Mouse (Mus musculus): ENCODE data around the gene Rab11fip5.

Gene Rab11fip5

DNA sequence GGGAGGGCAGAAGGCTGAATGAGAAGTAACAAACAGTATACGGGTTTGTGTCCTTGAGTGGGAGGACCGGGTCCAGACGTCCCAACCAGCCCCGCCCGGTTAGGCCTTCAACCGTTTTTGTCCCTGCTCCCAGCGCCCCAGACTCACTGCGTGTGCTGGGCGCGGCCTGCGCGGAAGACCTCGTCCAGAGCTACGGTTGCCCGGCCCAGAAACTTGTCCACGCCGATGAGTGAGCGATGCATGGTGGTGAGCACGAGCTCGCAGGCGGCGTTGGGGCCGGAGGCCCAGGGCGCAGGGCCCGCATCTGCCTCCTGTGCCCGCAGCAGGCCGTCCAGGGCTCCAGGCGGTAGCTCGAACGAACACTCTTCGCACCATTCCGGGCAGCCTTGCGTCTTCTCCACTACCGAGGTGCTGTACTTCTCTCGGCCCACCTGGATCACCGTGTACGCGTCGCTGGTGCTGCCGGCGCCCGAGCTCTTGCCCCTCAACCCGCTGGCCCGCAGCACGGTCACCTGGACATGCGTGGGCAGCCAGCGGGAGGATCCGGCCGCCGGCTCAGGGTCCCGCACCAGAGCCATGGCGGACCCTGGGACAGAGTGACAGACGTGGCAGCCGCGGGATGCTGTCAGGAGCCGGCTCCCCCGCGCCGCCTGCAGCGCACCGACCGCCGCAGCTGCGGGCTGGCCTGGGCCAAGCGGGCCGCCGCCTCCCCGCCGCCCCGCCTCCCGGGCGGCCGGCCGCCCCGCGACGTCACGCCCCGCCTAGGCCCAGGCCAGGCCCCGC, at the start of gene Rab11fip5:
TSS of gene Rab11fip5 (minus strand) at position 684 of the 783 bp plus-strand sequence.
- DNase-seq (ENCODE audit: low read depth), result no peak

DNA sequence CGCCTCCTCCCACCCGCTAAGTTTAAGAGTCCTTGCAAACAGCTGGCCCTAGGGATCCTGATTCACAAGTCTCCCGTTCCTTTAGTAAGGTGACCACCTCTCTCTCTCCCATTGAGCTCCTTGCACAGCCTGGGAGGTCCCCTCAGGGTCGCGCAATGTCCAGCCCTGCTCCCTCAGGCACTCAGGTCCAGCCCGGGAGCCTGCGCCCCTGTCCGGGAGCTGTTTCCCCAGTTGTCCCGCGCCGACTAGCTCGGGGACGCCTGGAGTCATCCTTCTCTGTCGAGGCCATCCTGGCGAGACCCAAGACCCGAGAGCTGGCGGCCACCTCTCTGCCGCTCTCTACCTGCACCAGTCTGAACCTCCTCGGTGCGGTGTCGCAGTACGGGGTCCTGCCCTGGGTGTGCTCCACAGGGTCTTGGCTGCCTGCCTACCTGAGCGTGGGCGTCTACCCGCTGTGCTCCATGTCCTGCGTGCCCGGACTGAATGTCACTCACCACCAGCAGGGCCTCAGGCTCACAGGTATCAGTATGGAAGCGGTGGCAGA, 49.5 kb upstream of the Rab11fip5 start, which contains the start of gene Noto:
TSS of gene Noto (plus strand) at position 51 of the 544 bp plus-strand sequence.
- no peak for DNase-seq (ENCODE audit: low read depth)

- no peak for DNase-seq (ENCODE audit: low read depth)
Measured at GRCm38 (mm10) chr6:85419150-85419549, 44.7 kb upstream of the Rab11fip5 start.

DNA sequence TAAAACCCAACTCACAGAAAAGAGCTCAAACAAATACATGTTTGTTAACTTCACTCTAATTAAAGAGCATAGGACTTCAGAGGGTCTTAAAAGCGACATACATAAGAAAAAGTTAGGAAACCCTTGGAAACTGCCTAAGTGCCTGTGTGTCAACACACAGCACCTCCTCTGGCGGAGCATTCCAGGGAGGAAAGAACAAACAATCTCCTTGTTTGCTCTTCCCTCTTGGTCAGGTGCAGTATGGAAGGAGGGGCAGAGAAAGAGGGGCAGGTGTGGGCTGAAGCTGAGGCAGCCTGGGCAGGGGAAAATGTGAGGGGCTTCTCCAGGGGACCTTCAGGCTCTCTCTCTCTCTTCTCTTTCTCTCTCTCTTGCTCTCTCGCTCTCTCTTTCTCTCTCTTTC, 41.4 kb upstream of the Rab11fip5 start:
- DNase-seq (ENCODE audit: low read depth), result no peak

GRCm38 (mm10) chr6:85410771-85411273, 36.4 kb upstream of the Rab11fip5 start:
- DNase-seq (ENCODE audit: low read depth), result peak; percentile 29

GRCm38 (mm10) chr6:85409003-85409402, 34.6 kb upstream of the Rab11fip5 start:
- DNase-seq (ENCODE audit: low read depth), result no peak

DNA sequence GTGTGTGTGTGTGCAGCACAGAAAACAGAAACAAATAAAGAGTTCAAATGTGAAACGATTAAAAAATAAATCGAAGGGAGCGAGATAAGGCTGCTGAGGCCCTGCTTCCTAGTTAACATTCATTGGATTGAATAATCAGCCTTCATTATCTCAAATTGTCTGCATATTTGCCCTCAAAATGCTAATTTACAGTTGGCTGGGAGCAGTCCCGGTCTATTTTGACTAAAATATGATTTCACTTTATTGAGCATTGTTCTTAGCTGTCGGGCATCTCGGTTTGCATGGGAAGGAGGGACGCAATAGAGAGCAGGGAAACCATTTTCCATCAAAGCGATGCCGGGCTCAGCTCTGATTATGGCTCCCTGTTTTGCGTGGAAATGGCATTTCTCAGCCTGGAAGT, 28.6 kb upstream of the Rab11fip5 start:
- DNase-seq (ENCODE audit: low read depth), result no peak

DNA sequence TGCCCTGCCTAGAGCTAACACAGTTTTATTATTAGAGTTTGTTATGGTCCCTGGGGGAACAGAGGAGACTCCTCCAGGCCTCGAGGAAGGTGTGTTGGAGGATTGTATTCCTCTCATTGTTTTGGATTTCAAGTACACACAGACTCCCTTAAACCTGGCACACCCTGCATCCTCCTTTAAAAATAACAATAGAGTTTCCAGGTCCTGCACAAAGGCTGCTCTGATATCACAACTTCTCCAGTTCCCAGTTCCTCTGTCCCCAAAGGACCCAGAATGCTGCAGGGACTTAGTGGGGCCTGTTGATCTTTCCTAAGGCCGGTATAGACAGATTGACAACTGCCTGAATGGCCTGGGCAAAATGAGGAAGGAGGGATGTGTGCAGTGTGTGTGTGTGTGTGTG, 28.2 kb upstream of the Rab11fip5 start:
- DNase-seq (ENCODE audit: low read depth), result no peak

GRCm38 (mm10) chr6:85399715-85400114, 25.3 kb upstream of the Rab11fip5 start:
- no peak for DNase-seq (ENCODE audit: low read depth)

GRCm38 (mm10) chr6:85397165-85397564, 22.7 kb upstream of the Rab11fip5 start:
- peak; percentile 40 for DNase-seq (ENCODE audit: low read depth)

DNA sequence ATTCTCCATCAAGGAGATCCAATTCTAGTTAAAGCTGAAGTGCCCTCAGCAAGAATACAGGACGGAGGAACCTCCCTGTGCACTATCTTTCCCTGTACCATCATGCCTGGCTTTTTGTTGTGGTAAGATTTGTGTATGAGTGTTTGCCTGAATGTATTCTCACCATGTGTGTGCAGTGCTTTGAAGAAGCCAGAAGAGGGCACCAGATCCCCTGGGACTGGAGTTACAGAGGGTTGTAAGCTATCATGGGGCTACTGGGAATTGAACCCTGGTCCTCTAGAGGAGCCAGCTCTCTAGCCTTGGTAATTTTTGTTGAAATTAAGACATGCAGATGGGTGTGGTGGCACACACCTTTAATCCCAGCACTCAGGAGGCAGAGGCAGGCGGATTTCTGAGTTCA, 20.9 kb upstream of the Rab11fip5 start:
- no peak for DNase-seq (ENCODE audit: low read depth)

DNA sequence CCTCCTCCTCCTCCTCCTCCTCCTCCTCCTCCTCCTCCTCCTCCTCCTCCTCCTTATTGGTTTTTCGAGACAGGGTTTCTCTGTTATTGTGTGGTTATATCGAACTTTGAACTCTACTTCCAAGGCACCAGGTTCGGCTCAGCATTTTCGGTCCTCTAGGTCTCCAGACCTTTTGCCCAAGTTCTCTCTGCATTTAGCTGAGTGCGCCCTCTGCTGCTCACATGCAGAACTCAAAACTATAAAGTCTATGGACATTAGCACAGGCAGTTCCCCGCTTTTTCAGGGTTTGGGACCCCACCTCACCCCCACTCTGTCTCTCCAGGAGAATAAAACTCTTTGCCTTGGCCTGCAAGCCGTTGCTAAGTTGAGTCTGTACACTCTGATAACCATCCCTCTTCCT, 17.4 kb upstream of the Rab11fip5 start:
- DNase-seq (ENCODE audit: low read depth), result peak; percentile 73

GRCm38 (mm10) chr6:85388608-85389007, 14.2 kb upstream of the Rab11fip5 start:
- no peak for DNase-seq (ENCODE audit: low read depth)

GRCm38 (mm10) chr6:85382791-85383190, 8.4 kb upstream of the Rab11fip5 start:
- DNase-seq (ENCODE audit: low read depth), result no peak

- no peak for DNase-seq (ENCODE audit: low read depth)
Measured at GRCm38 (mm10) chr6:85381648-85382020, 7.2 kb upstream of the Rab11fip5 start.

DNA sequence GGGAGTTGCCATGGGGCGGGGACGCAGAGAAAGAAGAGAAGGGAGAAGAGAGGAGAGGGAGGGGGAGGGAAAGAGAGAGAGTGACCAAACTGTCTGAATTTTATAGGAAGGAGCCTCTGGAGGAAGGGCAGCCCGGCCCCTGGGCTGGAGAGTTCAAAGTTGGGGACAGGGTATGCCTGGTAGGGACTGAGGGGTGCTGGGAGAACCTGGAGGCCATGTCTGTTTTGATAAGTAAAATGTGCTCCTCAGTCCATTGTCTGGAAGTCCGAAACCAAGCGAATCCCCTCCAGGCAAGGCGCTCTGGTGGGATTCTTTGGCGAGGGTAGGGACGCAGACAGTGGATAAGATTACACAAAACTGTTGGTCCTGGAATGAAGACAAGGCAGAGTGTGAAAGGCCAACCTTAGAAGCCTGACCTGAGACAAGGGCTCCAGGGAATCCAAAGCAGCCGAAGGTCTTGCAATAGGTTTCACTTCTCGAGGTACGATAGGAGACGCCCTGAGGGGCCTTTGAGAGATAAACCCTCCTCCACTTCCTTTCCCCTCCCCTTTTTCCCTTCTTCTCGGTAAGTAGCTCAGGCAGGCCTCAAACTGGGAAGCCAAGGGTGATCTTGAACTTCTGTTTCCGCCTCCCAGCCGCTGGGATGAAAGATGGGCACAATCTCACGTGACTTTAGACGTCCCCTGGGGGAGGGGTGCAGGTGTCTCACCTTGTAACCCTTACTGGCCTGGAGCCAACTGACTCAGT, 6.6 kb upstream of the Rab11fip5 start:
- peak; percentile 27 for DNase-seq (ENCODE audit: low read depth)

DNA sequence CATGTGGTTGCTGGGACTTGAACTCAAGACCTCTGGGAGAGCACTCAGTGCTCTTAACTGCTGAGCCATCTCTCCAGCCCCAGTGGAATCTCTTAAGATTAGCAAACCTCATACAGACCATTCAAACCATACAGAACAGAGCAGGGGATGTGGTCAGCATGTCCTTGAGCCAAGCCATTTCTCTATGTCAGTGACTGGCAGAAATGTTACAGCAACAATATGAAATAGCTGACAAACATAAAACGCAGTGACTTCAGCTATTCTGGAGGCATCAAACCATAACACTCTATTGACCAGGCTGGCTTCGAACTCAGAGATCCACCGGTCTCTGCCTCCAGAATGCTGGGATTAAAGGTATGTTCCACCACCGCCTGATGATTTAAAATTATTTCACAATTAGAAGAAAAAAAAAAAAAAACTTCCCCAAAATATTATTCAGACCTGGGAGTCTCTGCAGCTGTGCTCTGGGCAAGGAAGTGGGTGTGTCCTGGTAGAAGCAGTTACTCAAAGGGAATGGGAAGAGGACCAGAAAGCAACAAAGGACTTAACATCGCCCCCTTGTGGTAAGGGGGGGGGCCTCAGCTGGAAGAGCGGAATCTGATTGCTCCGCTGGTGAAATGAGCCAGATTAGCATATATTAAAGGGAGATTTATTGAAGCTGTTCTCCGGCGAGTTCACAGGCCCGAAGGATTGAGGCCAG, 5.9 kb upstream of the Rab11fip5 start:
- DNase-seq (ENCODE audit: low read depth), result peak; percentile 79

DNA sequence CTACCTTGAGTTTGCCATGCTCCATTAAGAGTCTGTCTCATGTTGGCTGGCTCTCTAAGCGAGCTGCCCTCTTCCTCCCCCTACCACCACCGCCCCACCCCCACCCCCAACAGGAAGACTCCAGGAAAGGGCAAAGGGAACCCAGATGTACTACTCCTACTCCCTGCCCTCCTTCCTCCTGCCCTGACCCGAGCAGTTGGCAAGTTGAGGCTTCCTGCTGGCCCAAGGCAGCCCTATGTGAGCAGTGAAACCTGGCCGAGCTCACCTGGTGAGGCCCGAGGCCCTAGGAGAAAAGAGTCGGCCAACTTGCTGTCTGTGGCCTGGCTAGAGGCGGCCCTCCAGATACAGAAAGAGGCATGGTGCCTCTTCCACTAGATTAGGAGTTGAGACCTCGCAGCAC, 4.2 kb upstream of the Rab11fip5 start:
- no peak for DNase-seq (ENCODE audit: low read depth)

DNA sequence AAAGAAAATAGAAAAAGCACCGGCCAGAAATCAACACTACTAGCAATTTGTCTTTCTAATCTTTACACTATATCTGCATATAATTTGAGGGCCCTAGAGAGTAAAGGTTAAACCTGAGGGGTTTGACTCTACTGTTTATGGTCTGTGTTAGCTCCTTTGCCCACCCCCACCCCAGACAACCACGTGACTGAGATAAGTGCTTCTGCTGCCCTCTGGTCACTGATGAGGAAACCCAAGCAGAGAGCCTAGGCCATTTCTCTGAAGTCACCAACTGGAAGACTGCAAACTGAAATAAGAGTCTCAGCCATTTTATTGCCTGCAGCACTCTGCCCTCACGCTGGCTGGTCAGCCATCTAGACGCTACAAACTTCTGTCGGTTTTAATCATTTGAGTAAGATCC, 3.4 kb upstream of the Rab11fip5 start:
- no peak for DNase-seq (ENCODE audit: low read depth)

DNA sequence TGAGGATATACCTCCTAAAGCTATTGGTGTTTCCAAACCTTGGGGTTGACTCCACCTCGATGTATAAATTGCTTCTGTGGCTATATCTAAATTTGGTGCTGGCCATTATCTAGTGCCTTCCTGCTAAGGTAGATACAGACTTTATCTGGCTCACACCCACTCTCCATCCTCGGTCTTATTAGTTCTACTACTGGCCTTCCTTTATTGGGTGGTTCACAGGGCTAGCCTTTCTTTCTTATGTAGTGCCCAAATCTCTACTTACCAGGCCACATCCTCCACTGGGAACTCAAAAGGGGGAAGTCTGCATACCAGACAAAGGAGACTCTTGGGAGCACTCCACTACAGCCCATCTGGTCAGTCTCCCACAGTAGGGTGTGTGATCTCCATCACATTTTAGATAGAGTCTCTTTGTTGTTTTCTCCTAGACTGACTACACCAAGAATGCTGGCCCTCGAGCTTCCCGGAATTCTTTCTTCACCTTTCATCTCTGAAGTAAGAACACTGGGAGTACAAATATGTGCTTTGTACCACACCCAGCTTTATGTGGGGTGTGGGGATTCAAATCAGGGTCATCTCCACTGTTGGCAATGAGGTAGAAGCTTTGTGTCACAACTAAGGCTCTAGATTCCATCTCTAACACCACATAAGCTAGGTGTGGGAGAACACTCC, 2.8 kb upstream of the Rab11fip5 start:
- DNase-seq (ENCODE audit: low read depth), result no peak

GRCm38 (mm10) chr6:85374734-85375114, 290 bp upstream of the Rab11fip5 start:
- peak; percentile 99 for DNase-seq (ENCODE audit: low read depth)
